Comparison of ENCODE assay signal across 19 mouse cellular contexts in genomic region chr11:115632247-115632646, GRCm38 (mm10). TPM values are rescaled to one million over a fixed set of nuclear protein-coding genes. Genes with fewer than 3 reads are reported as not detected.
DNase-seq lines count a peak whose midpoint lies in the region; ATAC-seq and TF ChIP-seq lines count a peak whose summit lies in the region.
"Had no signal": no experiment of that assay in that cellular context is flagged by ENCODE, and none has a peak within 500 bp of the region (broad histone marks: within the 10 kb centered on the region; RNA-seq: fewer than 3 reads in every experiment).

No protein-coding gene starts in this region.

- peak overlapping the region; percentile 19; the same call in 1 of the 2 replicates for H3K27ac ChIP-seq in thymus, adult 2 months (ENCODE audit: control insufficient read depth, insufficient read depth, low read length)
- H3K27ac ChIP-seq in bone marrow macrophage, adult 2 months (ENCODE audit: insufficient read depth, low read depth, low read length): peak overlapping the region; percentile 92
- no peak overlapping the region for H3K27ac ChIP-seq in heart, embryonic 11.5 days (ENCODE audit: low read depth, low read length)
- H3K27ac ChIP-seq: embryonic facial prominence, embryonic 15.5 days; forebrain, embryonic 10.5 days; gastrocnemius, adult 2 months; hindbrain, embryonic 12.5 days; intestine, embryonic 15.5 days had no signal

- TF ChIP-seq POLR2A in thymus, adult 2 months (IDR thresholded peaks at IDR 0.05; ENCODE audit: control insufficient read depth, extremely low read depth, insufficient read depth, low read length, poor library complexity): no peak
- no peak for TF ChIP-seq POLR2A in bone marrow macrophage, adult 2 months (IDR thresholded peaks at IDR 0.05; ENCODE audit: borderline replicate concordance, low read depth, low read length)

- DNase-seq in thymus, adult 2 months: no peak
- DNase-seq in thymus, postnatal 4 days: no peak
- DNase-seq in splenic B cell, adult 2 months (ENCODE audit: low read depth, low spot score): peak; percentile 45
- no peak for DNase-seq in MN1 (ENCODE audit: low spot score)
- no peak for DNase-seq in cerebellum, adult 11-12 months
- DNase-seq: adrenal gland, adult 8-10 months; cerebellum, adult 2 months; gastrocnemius, postnatal 25 days had no signal

- WGBS in thymus, adult 2 months: 84% methylated on average over 7 of the region's 7 CpGs
- 73% methylated on average over 7 of the region's 7 CpGs for WGBS in heart, embryonic 11.5 days (ENCODE audit: insufficient replicate concordance)

- no peak overlapping the region for H3K4me2 ChIP-seq in heart, embryonic 11.5 days
- H3K4me2 ChIP-seq: embryonic facial prominence, embryonic 15.5 days; hindbrain, embryonic 12.5 days; intestine, embryonic 15.5 days had no signal

- H3K9me3 ChIP-seq in E14TG2a.4 (ENCODE audit: low read length): no peaks in the 10 kb centered on the region
- H3K9me3 ChIP-seq in heart, embryonic 11.5 days (replicated peaks; ENCODE audit: control insufficient read depth, low read length): no peaks in the 10 kb centered on the region
- H3K9me3 ChIP-seq: embryonic facial prominence, embryonic 15.5 days; forebrain, embryonic 10.5 days; hindbrain, embryonic 12.5 days; intestine, embryonic 15.5 days had no signal

- H3K4me3 ChIP-seq in thymus, adult 2 months (ENCODE audit: control insufficient read depth, insufficient read depth, low read length): no peak overlapping the region
- H3K4me3 ChIP-seq in E14TG2a.4 (replicated peaks; ENCODE audit: low read length): peak overlapping the region; percentile 3; the same call in 1 of the 2 replicates
- H3K4me3 ChIP-seq in bone marrow macrophage, adult 2 months (ENCODE audit: insufficient read depth, low read length): no peak overlapping the region
- no peak overlapping the region for H3K4me3 ChIP-seq in heart, embryonic 11.5 days (ENCODE audit: low read depth, low read length)
- H3K4me3 ChIP-seq: embryonic facial prominence, embryonic 15.5 days; erythroblast, embryonic 14.5 days; forebrain, embryonic 10.5 days; gastrocnemius, adult 2 months; hindbrain, embryonic 12.5 days; intestine, embryonic 15.5 days had no signal

- no peak for ATAC-seq in heart, embryonic 11.5 days (replicated peaks; ENCODE audit: insufficient number of reproducible peaks, low FRiP score, low TSS enrichment)
- ATAC-seq: forebrain, embryonic 14.5 days; hindbrain, embryonic 16.5 days; intestine, embryonic 15.5 days had no signal

- no peak for TF ChIP-seq CTCF in thymus, adult 2 months (IDR thresholded peaks at IDR 0.05; ENCODE audit: borderline replicate concordance, control insufficient read depth, extremely low read depth, insufficient read depth, low read length, poor library complexity)
- TF ChIP-seq CTCF in E14TG2a.4 (conservative IDR thresholded peaks at IDR 0.05; ENCODE audit: low read length): no peak
- no peak for TF ChIP-seq CTCF in bone marrow macrophage, adult 2 months (IDR thresholded peaks at IDR 0.05; ENCODE audit: low read depth, low read length)

- H3K36me3 ChIP-seq in thymus, adult 2 months (ENCODE audit: control insufficient read depth, insufficient read depth, low read length): no peaks in the 10 kb centered on the region
- no peaks in the 10 kb centered on the region for H3K36me3 ChIP-seq in E14TG2a.4 (ENCODE audit: insufficient read depth, low read length)
- no peaks in the 10 kb centered on the region for H3K36me3 ChIP-seq in splenic B cell, adult 2 months (ENCODE audit: control insufficient read depth, insufficient read depth, low read length, poor library complexity, severe bottlenecking)
- no peaks in the 10 kb centered on the region for H3K36me3 ChIP-seq in heart, embryonic 11.5 days (ENCODE audit: control insufficient read depth, insufficient read depth, low read length)
- H3K36me3 ChIP-seq: embryonic facial prominence, embryonic 15.5 days; forebrain, embryonic 10.5 days; hindbrain, embryonic 12.5 days; intestine, embryonic 15.5 days had no signal

- H3K4me1 ChIP-seq in thymus, adult 2 months (replicated peaks; ENCODE audit: control insufficient read depth, insufficient read depth, low read length): peaks cover 9% of the 10 kb centered on the region
- peaks cover 71% of the 10 kb centered on the region for H3K4me1 ChIP-seq in E14TG2a.4 (replicated peaks; ENCODE audit: low read depth, low read length)
- peaks cover 41% of the 10 kb centered on the region for H3K4me1 ChIP-seq in bone marrow macrophage, adult 2 months (ENCODE audit: control insufficient read depth, insufficient read depth, low read length)
- no peaks in the 10 kb centered on the region for H3K4me1 ChIP-seq in heart, embryonic 11.5 days (ENCODE audit: control insufficient read depth, insufficient read depth, low read length)
- H3K4me1 ChIP-seq: intestine, embryonic 15.5 days had no signal

- no peaks in the 10 kb centered on the region for H3K27me3 ChIP-seq in thymus, adult 2 months (ENCODE audit: control insufficient read depth, insufficient read depth, low read length)
- no peaks in the 10 kb centered on the region for H3K27me3 ChIP-seq in E14TG2a.4 (ENCODE audit: insufficient read depth, low read length)
- H3K27me3 ChIP-seq in splenic B cell, adult 2 months (ENCODE audit: control insufficient read depth, insufficient read depth, low read length, poor library complexity, severe bottlenecking): no peaks in the 10 kb centered on the region
- no peaks in the 10 kb centered on the region for H3K27me3 ChIP-seq in heart, embryonic 11.5 days (ENCODE audit: control insufficient read depth, insufficient read depth, low read length)
- H3K27me3 ChIP-seq: embryonic facial prominence, embryonic 15.5 days; hindbrain, embryonic 12.5 days; intestine, embryonic 15.5 days had no signal

- no peak overlapping the region for H3K9ac ChIP-seq in heart, embryonic 11.5 days (ENCODE audit: low read depth, low read length)
- H3K9ac ChIP-seq: embryonic facial prominence, embryonic 15.5 days; hindbrain, embryonic 12.5 days; intestine, embryonic 15.5 days had no signal

RNA-seq across cellular contexts. Expression of gene Slc25a19, which starts 4.2 kb away (rescaled TPM):
- 98.5 and 98.6 TPM in 2 replicates for polyA plus RNA-seq in thymus, adult 2 months (2012; rRNA removed)
- polyA plus RNA-seq in bone marrow macrophage, adult 2 months (2012; ENCODE audit: insufficient read depth, insufficient read length, missing spikeins): 27.0 and 37.0 TPM in 2 replicates
- polyA plus RNA-seq in heart, embryonic 11.5 days (2014; fragmentation: Nextera tagmentation; extraction: Ambion mirVana): 35.6 and 35.7 TPM in 2 replicates

RNA-seq across cellular contexts. Expression of gene Mif4gd, which starts 19.5 kb away (rescaled TPM):
- 188 and 215 TPM in 2 replicates for polyA plus RNA-seq in thymus, adult 2 months (2012; rRNA removed)
- polyA plus RNA-seq in bone marrow macrophage, adult 2 months (2012; ENCODE audit: insufficient read depth, insufficient read length, missing spikeins): 90.6 and 96.3 TPM in 2 replicates
- polyA plus RNA-seq in heart, embryonic 11.5 days (2014; fragmentation: Nextera tagmentation; extraction: Ambion mirVana): 22.7 TPM in 2 replicates

RNA-seq across cellular contexts. Expression of gene Gga3, which starts 28.4 kb away (rescaled TPM):
- 102 and 106 TPM in 2 replicates for polyA plus RNA-seq in thymus, adult 2 months (2012; rRNA removed)
- polyA plus RNA-seq in bone marrow macrophage, adult 2 months (2012; ENCODE audit: insufficient read depth, insufficient read length, missing spikeins): 60.1 and 81.9 TPM in 2 replicates
- polyA plus RNA-seq in heart, embryonic 11.5 days (2014; fragmentation: Nextera tagmentation; extraction: Ambion mirVana): 17.9 and 21.0 TPM in 2 replicates

RNA-seq across cellular contexts. Expression of gene Mrps7, which starts 28.5 kb away (rescaled TPM):
- 24.5 and 25.0 TPM in 2 replicates for polyA plus RNA-seq in thymus, adult 2 months (2012; rRNA removed)
- polyA plus RNA-seq in bone marrow macrophage, adult 2 months (2012; ENCODE audit: insufficient read depth, insufficient read length, missing spikeins): 33.1 and 36.9 TPM in 2 replicates
- 97.7 and 104 TPM in 2 replicates for polyA plus RNA-seq in heart, embryonic 11.5 days (2014; fragmentation: Nextera tagmentation; extraction: Ambion mirVana)
